In the genomic region with DNA sequence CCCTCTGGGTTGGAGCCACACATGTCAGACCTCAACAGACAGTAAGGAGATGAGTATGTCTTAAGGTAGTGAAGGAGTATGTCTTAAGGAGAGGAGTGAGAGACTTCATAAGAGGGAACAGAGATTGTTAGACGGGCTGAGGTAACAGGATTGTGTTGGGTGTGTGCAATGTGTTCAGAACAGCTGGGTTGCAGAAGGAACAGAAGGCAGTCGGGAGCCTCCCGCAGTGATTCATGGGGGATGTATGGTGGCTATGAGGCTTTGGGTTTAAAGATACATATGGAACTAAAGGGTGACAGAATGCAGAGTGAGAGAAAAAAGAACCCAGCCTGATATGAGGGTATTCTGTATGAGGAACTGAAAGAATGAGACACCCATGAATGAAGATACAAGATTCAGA, we compare ENCODE assay signal across 25 mouse cellular contexts.
A peak's percentile ranks its signal among the peaks of the same experiment; 100 is the strongest.
DNase-seq lines count a peak whose midpoint lies in the region; ATAC-seq and TF ChIP-seq lines count a peak whose summit lies in the region.
"Had no signal": no experiment of that assay in that cellular context is flagged by ENCODE, and none has a peak within 500 bp of the region (broad histone marks: within the 10 kb centered on the region; RNA-seq: fewer than 3 reads in every experiment).

No protein-coding gene starts in this region.

- peak; percentile 29; the same call in 1 of the 2 replicates for ATAC-seq in forebrain, embryonic 14.5 days
- no peak for ATAC-seq in forebrain, embryonic 15.5 days (replicated peaks)
- peak; percentile 18; the same call in 1 of the 2 replicates for ATAC-seq in megakaryocyte progenitor cell, adult 5-6 weeks (replicated peaks; ENCODE audit: poor library complexity)
- ATAC-seq: CD4-positive, CD25-positive, alpha-beta regulatory T cell, adult 4 months; hindbrain, embryonic 16.5 days; inflammation-experienced regulatory T-cells, adult 6 months had no signal

- TF ChIP-seq POLR2A in cortical plate, adult 2 months (IDR thresholded peaks at IDR 0.05; ENCODE audit: extremely low read depth, insufficient read depth, low read length), result no peak

- no peak overlapping the region for H3K9ac ChIP-seq in forebrain, embryonic 14.5 days (ENCODE audit: low read length)
- H3K9ac ChIP-seq in forebrain, embryonic 15.5 days (replicated peaks), result no peak overlapping the region
- H3K9ac ChIP-seq: embryonic facial prominence, embryonic 12.5 days; forebrain, embryonic 12.5 days; hindbrain, embryonic 12.5 days had no signal

- no peaks in the 10 kb centered on the region for H3K4me1 ChIP-seq in forebrain, embryonic 14.5 days (ENCODE audit: control insufficient read depth, insufficient read depth, low read length)
- H3K4me1 ChIP-seq in forebrain, embryonic 15.5 days, result no peaks in the 10 kb centered on the region
- H3K4me1 ChIP-seq in cortical plate, adult 2 months (ENCODE audit: control insufficient read depth, insufficient read depth, low read length), result peaks cover 9% of the 10 kb centered on the region
- H3K4me1 ChIP-seq: embryonic facial prominence, embryonic 12.5 days; forebrain, embryonic 12.5 days; heart, embryonic 10.5 days; hindbrain, embryonic 12.5 days had no signal

- H3K4me3 ChIP-seq in forebrain, embryonic 14.5 days (ENCODE audit: low read depth, low read length), result no peak overlapping the region
- no peak overlapping the region for H3K4me3 ChIP-seq in forebrain, embryonic 15.5 days
- H3K4me3 ChIP-seq in left cerebral cortex, adult 2 months, result no peak overlapping the region
- H3K4me3 ChIP-seq in cortical plate, adult 2 months (ENCODE audit: insufficient read depth, low read length), result no peak overlapping the region
- H3K4me3 ChIP-seq: embryonic facial prominence, embryonic 12.5 days; forebrain, embryonic 12.5 days; gastrocnemius, adult 2 months; heart, embryonic 10.5 days; hindbrain, embryonic 12.5 days had no signal

- H3K4me2 ChIP-seq in forebrain, embryonic 14.5 days (ENCODE audit: low read length), result no peak overlapping the region
- no peak overlapping the region for H3K4me2 ChIP-seq in forebrain, embryonic 15.5 days (replicated peaks)
- H3K4me2 ChIP-seq: embryonic facial prominence, embryonic 12.5 days; forebrain, embryonic 12.5 days; hindbrain, embryonic 12.5 days had no signal

- no peaks in the 10 kb centered on the region for H3K9me3 ChIP-seq in forebrain, embryonic 14.5 days (replicated peaks; ENCODE audit: control insufficient read depth, low read length)
- no peaks in the 10 kb centered on the region for H3K9me3 ChIP-seq in forebrain, embryonic 15.5 days
- H3K9me3 ChIP-seq: embryonic facial prominence, embryonic 12.5 days; forebrain, embryonic 12.5 days; G1E; heart, embryonic 10.5 days; hindbrain, embryonic 12.5 days had no signal

- DNase-seq in forebrain, embryonic 14.5 days (ENCODE audit: low spot score), result peak; percentile 6
- DNase-seq in left cerebral cortex, adult 2 months (ENCODE audit: extremely low spot score in 1 of 2, low spot score in 2 of 2), result no peak
- no peak for DNase-seq in left cerebral cortex, postnatal 4 days
- no peak for DNase-seq in embryo, embryonic 11 days
- DNase-seq in spleen, postnatal 36 days (ENCODE audit: low spot score in 2 of 2), result no peak
- DNase-seq: adrenal gland, postnatal 14 days; B cell, adult 2 months; cerebellum, adult 18-20 months; cerebellum, adult 9-11 months; cerebellum, postnatal 36 days; gastrocnemius, adult 2 months; gastrocnemius, postnatal 25 days; heart, postnatal 10 days; heart, postnatal 4 days had no signal

- no peak overlapping the region for H3K27ac ChIP-seq in forebrain, embryonic 14.5 days (ENCODE audit: low read depth, low read length)
- H3K27ac ChIP-seq in forebrain, embryonic 15.5 days (replicated peaks), result no peak overlapping the region
- peak overlapping the region; percentile 83 for H3K27ac ChIP-seq in left cerebral cortex, adult 2 months
- H3K27ac ChIP-seq in cortical plate, adult 2 months (ENCODE audit: insufficient read depth, low read length), result peak overlapping the region; percentile 53
- H3K27ac ChIP-seq: embryonic facial prominence, embryonic 12.5 days; forebrain, embryonic 12.5 days; gastrocnemius, adult 2 months; heart, embryonic 10.5 days; hindbrain, embryonic 12.5 days had no signal

- H3K36me3 ChIP-seq in forebrain, embryonic 14.5 days (ENCODE audit: control insufficient read depth, insufficient read depth, low read length), result peaks cover 27% of the 10 kb centered on the region
- peaks cover 30% of the 10 kb centered on the region for H3K36me3 ChIP-seq in forebrain, embryonic 15.5 days

- WGBS in forebrain, embryonic 14.5 days, result 83% methylated on average over 3 of the region's 3 CpGs
- WGBS in forebrain, embryonic 15.5 days, result 77% methylated on average over 3 of the region's 3 CpGs

- TF ChIP-seq CTCF in left cerebral cortex, adult 2 months (IDR thresholded peaks at IDR 0.05), result no peak
- no peak for TF ChIP-seq CTCF in cortical plate, adult 2 months (IDR thresholded peaks at IDR 0.05; ENCODE audit: extremely low read depth, insufficient read depth, low read length)

- intact Hi-C loops in left cerebral cortex, adult 2 months (cut with DNase I), result loop anchor here (1.0 to 5.0 kb wide), 2 partner anchors 40 to 127 kb away; no protein-coding TSS in a partner anchor
- intact Hi-C loops in left cerebral cortex, postnatal 4 days (cut with DNase I), result no loop called here

- no peaks in the 10 kb centered on the region for H3K27me3 ChIP-seq in forebrain, embryonic 14.5 days (replicated peaks; ENCODE audit: control insufficient read depth, insufficient read depth, low read length)
- H3K27me3 ChIP-seq in forebrain, embryonic 15.5 days, result no peaks in the 10 kb centered on the region
- H3K27me3 ChIP-seq: embryonic facial prominence, embryonic 12.5 days; forebrain, embryonic 12.5 days; hindbrain, embryonic 12.5 days had no signal

Comparison
In these comparisons a context has a peak if more than half of its experiments do, and no peak if none do; other contexts are left out.
1. H3K27ac ChIP-seq: peak in left cerebral cortex, adult 2 months (single experiment) and cortical plate, adult 2 months (single experiment); none in forebrain, embryonic 14.5 days (single experiment) and forebrain, embryonic 15.5 days (single experiment).